Mouse (Mus musculus) stomach, postnatal 0 days (tissue): ENCODE measurements around the gene Pex5l.

Experiments used
- CTCF ChIP-seq: IDR thresholded peaks from 2 replicates; pipeline ENCODE4 v1.5.1; 2016; ENCODE audit warnings: antibody characterized with exemption, low read depth, mild to moderate bottlenecking, moderate library complexity
- EP300 ChIP-seq: optimal IDR thresholded peaks from 2 replicates; pipeline ENCODE3; 2016; ENCODE audit warnings: antibody characterized with exemption

DNA sequence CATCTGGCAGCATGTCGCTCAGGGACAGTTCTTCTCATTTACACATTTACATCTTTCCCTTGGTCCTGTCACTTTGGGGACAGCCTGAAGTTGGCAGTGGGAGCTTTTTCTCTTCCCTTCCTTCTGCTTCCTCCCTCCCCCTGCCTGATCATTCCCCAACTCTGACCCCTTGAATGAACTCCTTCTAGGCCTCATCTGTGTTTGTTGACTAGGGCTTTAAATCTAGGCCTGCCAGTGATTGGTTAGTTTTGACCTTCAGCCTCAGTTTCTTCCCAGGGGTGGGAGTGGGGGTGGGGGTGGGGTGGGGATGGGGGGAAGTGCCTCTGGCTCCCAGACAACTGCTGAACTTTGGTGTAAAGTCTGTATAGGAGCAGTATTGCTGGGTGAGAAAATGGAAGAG, 238.4 kb downstream of the Pex5l start:
- TF ChIP-seq EP300 (no peak), CTCF (no peak)
